Mouse (Mus musculus): Measurements from ENCODE around the gene Clcc1. TPM values are rescaled to one million over a fixed set of nuclear protein-coding genes. Genes with fewer than 3 reads are reported as not detected.

The Clcc1 gene
- total RNA-seq, 2 experiments from 2014 or later: 34.6 to 37.2 TPM

DNA sequence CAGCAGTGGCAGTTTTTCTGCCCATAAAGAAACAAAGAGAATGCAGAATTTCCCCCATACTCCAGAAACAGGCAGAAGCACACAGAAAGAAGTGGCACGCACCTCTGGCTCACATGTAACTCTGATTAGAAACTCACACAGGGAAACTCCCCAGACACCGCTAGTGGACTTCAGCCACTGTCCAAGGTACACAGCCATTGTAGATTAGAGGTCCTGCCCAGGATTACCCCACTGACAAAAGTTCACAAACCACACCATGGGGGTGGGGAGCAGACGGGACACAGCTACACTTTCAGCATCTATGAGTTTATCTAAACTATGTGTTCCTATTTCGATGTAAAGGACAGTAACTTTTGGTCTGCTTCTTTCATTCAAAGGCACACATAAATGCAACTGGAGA, 61.1 kb downstream of the Clcc1 start:
- intact Hi-C loops (cut with DNase I): no loop called here
- Histone ChIP-seq H3K27ac (no peak overlapping the region), H3K4me3 (no peak overlapping the region)
- no peak for DNase-seq
- TF ChIP-seq CTCF (IDR thresholded peaks at IDR 0.05): no peak

- Histone ChIP-seq H3K4me3 (no peak overlapping the region), H3K27ac (no peak overlapping the region)
- intact Hi-C loops (cut with DNase I): no loop called here
- DNase-seq: no peak
- TF ChIP-seq CTCF (IDR thresholded peaks at IDR 0.05): no peak
Measured at GRCm38 (mm10) chr3:108717896-108718502, 64.3 kb downstream of the Clcc1 start.

DNA sequence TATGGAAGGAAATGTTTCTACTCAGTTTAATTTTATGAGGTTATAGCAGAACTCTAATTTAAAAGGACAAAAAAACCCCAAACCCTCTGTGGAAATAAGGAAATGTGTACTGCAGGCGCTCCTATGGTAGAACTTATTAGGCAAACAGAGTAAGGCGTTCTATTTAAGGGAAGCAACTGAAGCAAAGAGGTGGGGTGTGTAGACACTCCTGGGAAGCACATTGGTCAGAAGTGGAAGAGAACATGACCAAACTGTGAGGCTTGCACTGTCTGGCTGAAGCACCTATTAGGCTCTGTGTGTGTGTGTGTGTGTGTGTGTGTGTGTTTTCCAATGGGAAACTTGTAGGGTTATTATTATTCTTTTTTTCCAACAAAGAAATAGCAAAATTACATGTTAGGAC, 65.6 kb downstream of the Clcc1 start:
- intact Hi-C loops (cut with DNase I): no loop called here
- H3K27ac ChIP-seq: no peak overlapping the region

GRCm38 (mm10) chr3:108719761-108720160, 66.0 kb downstream of the Clcc1 start:
- Histone ChIP-seq H3K27ac (no peak overlapping the region), H3K4me3 (no peak overlapping the region)
- intact Hi-C loops (cut with DNase I): loop anchor here (5.0 kb wide), 1 partner anchor 53 kb away; no protein-coding TSS in a partner anchor
- no peak for TF ChIP-seq CTCF (IDR thresholded peaks at IDR 0.05)
- no peak for DNase-seq

More for the DNA sequence above, 65.6 kb downstream of the Clcc1 start:
- no peak overlapping the region for H3K4me3 ChIP-seq
- TF ChIP-seq CTCF (IDR thresholded peaks at IDR 0.05): no peak
- DNase-seq: no peak

GRCm38 (mm10) chr3:108721076-108721991, 67.6 kb downstream of the Clcc1 start:
- H3K27ac ChIP-seq: peak overlapping the region; percentile 69
- peak overlapping the region; percentile 83 for H3K4me3 ChIP-seq
- no peak for DNase-seq
- intact Hi-C loops (cut with DNase I): loop anchor here (5.0 kb wide), 1 partner anchor 51 kb away; no protein-coding TSS in a partner anchor
- TF ChIP-seq CTCF (IDR thresholded peaks at IDR 0.05): peak; percentile 47; the same call in 1 of the 2 replicates

GRCm38 (mm10) chr3:108722036-108722872, 68.5 kb downstream of the Clcc1 start, which contains the start of gene Gpsm2:
Gpsm2 (minus strand) TSS chr3:108722309.
- Histone ChIP-seq H3K4me3 (peak within 1 kb of the TSS; percentile 83), H3K27ac (peak within 1 kb of the TSS; percentile 69)
- no peak for TF ChIP-seq CTCF (IDR thresholded peaks at IDR 0.05)
- peak; percentile 97 for DNase-seq
- intact Hi-C loops (cut with DNase I): loop anchor here (5.0 kb wide), 1 partner anchor 50 kb away; no protein-coding TSS in a partner anchor

- intact Hi-C loops (cut with DNase I): no loop called here
- TF ChIP-seq CTCF (IDR thresholded peaks at IDR 0.05): no peak
- DNase-seq: no peak
- Histone ChIP-seq H3K27ac (no peak overlapping the region), H3K4me3 (no peak overlapping the region)
Measured at GRCm38 (mm10) chr3:108726413-108726812, 72.7 kb downstream of the Clcc1 start.

GRCm38 (mm10) chr3:108727344-108727743, 73.6 kb downstream of the Clcc1 start:
- intact Hi-C loops (cut with DNase I): no loop called here

GRCm38 (mm10) chr3:108727776-108728175, 74.1 kb downstream of the Clcc1 start:
- intact Hi-C loops (cut with DNase I): no loop called here
- H3K4me3 ChIP-seq: no peak overlapping the region
- TF ChIP-seq CTCF (IDR thresholded peaks at IDR 0.05): no peak

More at GRCm38 (mm10) chr3:108727344-108727743, 73.6 kb downstream of the Clcc1 start:
- DNase-seq: no peak
- Histone ChIP-seq H3K27ac (no peak overlapping the region), H3K4me3 (no peak overlapping the region)
- TF ChIP-seq CTCF (IDR thresholded peaks at IDR 0.05): no peak

More at GRCm38 (mm10) chr3:108727776-108728175, 74.1 kb downstream of the Clcc1 start:
- no peak for DNase-seq
- no peak overlapping the region for H3K27ac ChIP-seq

Other genes starting within 250 kb of the Clcc1 start
- 1 to 10 TPM; 6.4 to 8.8 TPM for gene Celsr2, start 238.4 kb upstream of the Clcc1 start, total RNA-seq (2021)
- gene Sars, start 208.7 kb upstream of the Clcc1 start, total RNA-seq (2021): 100 to 1,000 TPM; 116 to 135 TPM
- gene 1700013F07Rik, start 119.8 kb upstream of the Clcc1 start, total RNA-seq (2021): not detected
- gene 5330417C22Rik, start 117.4 kb upstream of the Clcc1 start, total RNA-seq (2021): not detected
- 10 to 100 TPM; 12.1 to 16.1 TPM for gene Tmem167b, start 91.4 kb upstream of the Clcc1 start, total RNA-seq (2021)
- 10 to 100 TPM; 19.7 to 20.0 TPM for gene Taf13, start 82.2 kb upstream of the Clcc1 start, total RNA-seq (2021)
- gene Wdr47, start 62.6 kb upstream of the Clcc1 start, total RNA-seq (2021): 1 to 10 TPM; 4.9 to 6.3 TPM
- gene Gpsm2, start 68.4 kb downstream of the Clcc1 start, total RNA-seq (2021): 1 to 10 TPM in 1 of 2 experiments, under 1 TPM in 1; 0.86 to 1.1 TPM
- under 1 TPM; 0.06 to 0.08 TPM for gene Aknad1, start 85.7 kb downstream of the Clcc1 start, total RNA-seq (2021)
- 10 to 100 TPM; 30.5 to 40.4 TPM for gene Stxbp3, start 186.6 kb downstream of the Clcc1 start, total RNA-seq (2021)
- gene Fndc7, start 236.1 kb downstream of the Clcc1 start, total RNA-seq (2021): under 1 TPM in 1 of 2 experiments, not detected in 1; 0.06 TPM